Mouse (Mus musculus): ENCODE results near the gene Fkbp3.
"Not testable (repeated sequence)": the region's sequence is repeated elsewhere in the genome, so short reads cannot be mapped to it uniquely, and the experiment has no call there.

Fkbp3 gene

GRCm38 (mm10) chr12:65073611-65074178 lies at the start of gene Fkbp3:
TSS of gene Fkbp3 (minus strand) at chr12:65074007.
- peak; percentile 95 to 96 for DNase-seq (ENCODE audit: low spot score in 2 of 2)

- DNase-seq (ENCODE audit: low spot score in 2 of 2) = no peak
Observed at GRCm38 (mm10) chr12:65119451-65119850, 45.6 kb upstream of the Fkbp3 start.

GRCm38 (mm10) chr12:65118968-65119367 lies 45.2 kb upstream of the Fkbp3 start:
- no peak for DNase-seq (ENCODE audit: low spot score in 2 of 2)

GRCm38 (mm10) chr12:65114978-65115377 lies 41.2 kb upstream of the Fkbp3 start:
- not testable (repeated sequence) for DNase-seq (ENCODE audit: low spot score in 2 of 2)

- DNase-seq (ENCODE audit: low spot score in 2 of 2) = no peak
Observed at GRCm38 (mm10) chr12:65113925-65114324, 40.1 kb upstream of the Fkbp3 start.

- DNase-seq (ENCODE audit: low spot score in 2 of 2) = peak; percentile 37 to 40
Observed at GRCm38 (mm10) chr12:65112811-65113210, 39.0 kb upstream of the Fkbp3 start.

GRCm38 (mm10) chr12:65111503-65111902 lies 37.7 kb upstream of the Fkbp3 start:
- no peak for DNase-seq (ENCODE audit: low spot score in 2 of 2)

- no peak for DNase-seq (ENCODE audit: low spot score in 2 of 2)
Observed at GRCm38 (mm10) chr12:65108746-65109145, 34.9 kb upstream of the Fkbp3 start.

- DNase-seq (ENCODE audit: low spot score in 2 of 2) = no peak
Observed at GRCm38 (mm10) chr12:65076906-65077305, 3.1 kb upstream of the Fkbp3 start.

- peak; percentile 26 to 33 for DNase-seq (ENCODE audit: low spot score in 2 of 2)
Observed at GRCm38 (mm10) chr12:65075733-65076310, 2.0 kb upstream of the Fkbp3 start.

- DNase-seq (ENCODE audit: low spot score in 2 of 2) = peak; percentile 93 to 95
Observed at GRCm38 (mm10) chr12:65075085-65075732, 1.4 kb upstream of the Fkbp3 start, which contains the start of gene Fancm. TSS of gene Fancm (plus strand) at chr12:65075603.

GRCm38 (mm10) chr12:65074651-65075050 lies 844 bp upstream of the Fkbp3 start:
- DNase-seq (ENCODE audit: low spot score in 2 of 2) = no peak

GRCm38 (mm10) chr12:65072911-65073610 lies 746 bp downstream of the Fkbp3 start:
- DNase-seq (ENCODE audit: low spot score in 2 of 2) = no peak

- no peak for DNase-seq (ENCODE audit: low spot score in 2 of 2)
Observed at GRCm38 (mm10) chr12:65068409-65068808, 5.4 kb downstream of the Fkbp3 start.

- DNase-seq (ENCODE audit: low spot score in 2 of 2) = no peak
Observed at GRCm38 (mm10) chr12:65066234-65066633, 7.6 kb downstream of the Fkbp3 start.

- no peak for DNase-seq (ENCODE audit: low spot score in 2 of 2)
Observed at GRCm38 (mm10) chr12:65065241-65065640, 8.6 kb downstream of the Fkbp3 start.

GRCm38 (mm10) chr12:65061082-65061481 lies 12.7 kb downstream of the Fkbp3 start:
- DNase-seq (ENCODE audit: low spot score in 2 of 2) = no peak

- DNase-seq (ENCODE audit: low spot score in 2 of 2) = no peak
Observed at GRCm38 (mm10) chr12:65058203-65058602, 15.6 kb downstream of the Fkbp3 start.

- DNase-seq (ENCODE audit: low spot score in 2 of 2) = no peak
Observed at GRCm38 (mm10) chr12:65048799-65049198, 25.0 kb downstream of the Fkbp3 start.

- no peak for DNase-seq (ENCODE audit: low spot score in 2 of 2)
Observed at GRCm38 (mm10) chr12:65037546-65037937, 36.3 kb downstream of the Fkbp3 start.

GRCm38 (mm10) chr12:65036892-65037545 lies 36.8 kb downstream of the Fkbp3 start:
- DNase-seq (ENCODE audit: low spot score in 2 of 2) = no peak
